Mouse (Mus musculus): ENCODE measurements around the gene Rab22a. TPM values are rescaled to one million over a fixed set of nuclear protein-coding genes. Genes with fewer than 3 reads are reported as not detected.

The Rab22a gene
- 5.7 TPM for polyA plus RNA-seq (2015; fragmentation: Illumina TruSeq; extraction: RNeasy Lipid Tissue Mini Kit (QIAGEN cat#74804); ENCODE audit: insufficient read depth, low read depth, low replicate concordance)

GRCm38 (mm10) chr2:173659057-173659925 is at the start of gene Rab22a:
Gene Rab22a (plus strand): TSS chr2:173659760.

DNA sequence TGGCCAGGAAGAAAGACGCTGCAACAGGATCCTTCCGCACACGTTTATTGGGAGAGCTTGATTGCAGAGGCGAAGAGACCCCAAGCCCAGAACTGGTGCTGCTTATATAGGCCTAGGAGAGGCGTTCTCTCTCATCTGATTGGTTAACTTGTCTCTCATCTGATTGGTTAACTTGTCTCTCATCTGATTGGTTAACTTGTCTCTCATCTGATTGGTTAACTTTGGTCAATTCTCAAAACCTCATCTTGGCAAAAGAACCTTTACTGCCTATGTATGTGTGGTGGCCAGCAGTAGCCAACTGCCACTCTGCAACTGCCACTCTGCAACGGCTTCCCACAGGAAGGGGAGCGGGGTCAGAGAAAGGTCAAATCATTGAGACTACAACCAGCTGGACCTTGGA is 59.6 kb downstream of the Rab22a start, which contains the start of gene 1700010B08Rik:
Gene 1700010B08Rik, plus strand, starts transcription at position 301 of the 400 bp plus-strand sequence.

DNA sequence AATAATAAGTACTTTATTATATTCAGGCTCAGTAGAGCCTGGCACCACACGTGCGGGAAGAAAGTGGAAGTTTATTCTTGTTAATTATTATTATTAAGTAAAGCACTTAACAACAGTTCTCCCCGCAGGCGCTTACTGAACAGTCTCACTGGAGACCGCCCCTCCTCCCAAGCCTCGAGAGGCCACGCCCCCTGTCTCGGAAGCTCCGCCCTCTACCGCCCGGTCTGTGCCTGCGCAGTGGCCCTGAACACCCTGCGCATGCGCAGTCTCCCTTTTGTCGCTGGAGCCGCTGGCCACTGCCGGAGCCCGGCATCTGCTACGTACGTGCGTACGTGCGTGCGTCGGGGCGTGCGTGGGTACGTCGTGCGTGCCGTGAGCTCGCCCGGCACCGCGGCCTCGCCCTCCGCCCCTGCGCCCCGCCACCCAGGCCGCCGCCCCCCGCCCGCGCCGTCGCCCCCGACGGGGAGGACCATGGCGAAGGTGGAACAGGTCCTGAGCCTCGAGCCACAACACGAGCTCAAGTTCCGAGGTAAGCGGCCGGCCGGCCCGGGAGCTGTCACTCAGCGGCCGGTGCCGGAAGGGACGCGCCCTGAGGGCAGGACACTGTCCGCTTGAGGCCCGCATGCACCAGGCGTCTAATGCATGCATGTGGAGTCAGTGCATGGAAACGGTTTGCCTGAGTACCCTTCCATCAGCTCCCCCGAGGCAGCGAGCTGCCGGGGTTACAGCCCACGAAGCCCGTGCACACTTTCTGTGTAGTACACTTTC is 77.8 kb downstream of the Rab22a start, which contains the start of gene Vapb:
Gene Vapb, plus strand, starts transcription at position 290 of the 768 bp plus-strand sequence.

Other genes starting within 250 kb of the Rab22a start
- not detected for gene 1700021F07Rik, start 137.2 kb upstream of the Rab22a start, polyA plus RNA-seq (2015; fragmentation: Illumina TruSeq; extraction: RNeasy Lipid Tissue Mini Kit (QIAGEN cat#74804); ENCODE audit: insufficient read depth, low read depth, low replicate concordance)
- gene Ankrd60, start 81.4 kb upstream of the Rab22a start, polyA plus RNA-seq (2015; fragmentation: Illumina TruSeq; extraction: RNeasy Lipid Tissue Mini Kit (QIAGEN cat#74804); ENCODE audit: insufficient read depth, low read depth, low replicate concordance), result not detected
- gene 1700010B08Rik, start 59.7 kb downstream of the Rab22a start, polyA plus RNA-seq (2015; fragmentation: Illumina TruSeq; extraction: RNeasy Lipid Tissue Mini Kit (QIAGEN cat#74804); ENCODE audit: insufficient read depth, low read depth, low replicate concordance), result not detected
- 9.8 TPM for gene Vapb, start 77.8 kb downstream of the Rab22a start, polyA plus RNA-seq (2015; fragmentation: Illumina TruSeq; extraction: RNeasy Lipid Tissue Mini Kit (QIAGEN cat#74804); ENCODE audit: insufficient read depth, low read depth, low replicate concordance)